Mouse (Mus musculus) embryonic fibroblast, embryonic 13.5 days (primary cell): ENCODE data around the gene Fggy.

Source experiments
- CTCF ChIP-seq: IDR thresholded peaks from 2 replicates; pipeline ENCODE4 v1.5.1; 2011; ENCODE audit warnings: mild to moderate bottlenecking, control low read depth, low read length, moderate library complexity, borderline replicate concordance; ENCODE audit not compliant: insufficient read depth
- POLR2A ChIP-seq: IDR thresholded peaks from 2 replicates; pipeline ENCODE4 v1.6.1; 2011; ENCODE audit warnings: low read depth, mild to moderate bottlenecking, control low read depth, low read length, moderate library complexity

DNA sequence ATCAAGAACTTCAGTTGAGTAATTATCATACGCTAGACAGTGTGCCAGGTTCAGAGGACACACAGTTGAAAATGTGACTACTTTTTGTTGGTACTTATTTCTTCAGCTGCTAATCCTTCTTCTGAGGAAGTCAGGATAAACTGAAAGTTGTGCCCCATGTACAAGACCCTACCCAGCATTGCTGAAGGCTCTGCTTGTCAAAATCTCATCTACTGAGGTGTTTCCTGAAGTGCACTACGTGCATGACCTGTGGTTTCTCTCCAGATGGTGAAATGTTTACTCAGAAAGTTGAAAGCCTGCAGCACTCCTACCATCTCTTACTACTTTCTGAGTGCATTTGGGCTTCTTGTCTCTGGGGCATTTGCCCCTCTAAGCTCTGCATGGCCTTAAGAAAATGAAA, 208.1 kb downstream of the Fggy start:
- TF ChIP-seq POLR2A (no peak), CTCF (no peak)
